In genomic region chr4:106527856-106528547, GRCm38 (mm10) we compare ENCODE assay signal across 11 mouse cellular contexts. TPM values are rescaled to one million over a fixed set of nuclear protein-coding genes. Genes with fewer than 3 reads are reported as not detected.
DNase-seq lines count a peak whose midpoint lies in the region; ATAC-seq and TF ChIP-seq lines count a peak whose summit lies in the region.
"Had no signal": no experiment of that assay in that cellular context is flagged by ENCODE, and none has a peak within 500 bp of the region (broad histone marks: within the 10 kb centered on the region; RNA-seq: fewer than 3 reads in every experiment).

No protein-coding gene starts in this region.

- H3K27ac ChIP-seq in lung, postnatal 0 days (ENCODE audit: low read length) = no peak overlapping the region
- H3K27ac ChIP-seq in forebrain, embryonic 15.5 days (replicated peaks) = no peak overlapping the region
- H3K27ac ChIP-seq: forebrain, embryonic 10.5 days had no signal

- TF ChIP-seq CTCF in lung, postnatal 0 days (IDR thresholded peaks at IDR 0.05) = peak; percentile 46

- 62% methylated on average over 7 of the region's 7 CpGs for WGBS in lung, postnatal 0 days
- 65% methylated on average over 7 of the region's 7 CpGs for WGBS in forebrain, embryonic 15.5 days

- DNase-seq in cerebellum, postnatal 25 days = peak; percentile 16 to 23
- DNase-seq in cerebellum, adult 11-12 months = no peak
- DNase-seq in lung, postnatal 0 days (ENCODE audit: low spot score) = no peak
- DNase-seq in lung, postnatal 25 days (ENCODE audit: low spot score) = no peak
- DNase-seq in frontal cortex, postnatal 36 days (ENCODE audit: low spot score in 2 of 2) = peak; percentile 31 to 56
- DNase-seq in right cerebral cortex, postnatal 14 days = peak; percentile 41
- no peak for DNase-seq in ovary, adult 18-20 months (ENCODE audit: low spot score)

- H3K9ac ChIP-seq in lung, postnatal 0 days (replicated peaks; ENCODE audit: low read depth) = no peak overlapping the region
- no peak overlapping the region for H3K9ac ChIP-seq in forebrain, embryonic 15.5 days (replicated peaks)

- H3K27me3 ChIP-seq in lung, postnatal 0 days (replicated peaks; ENCODE audit: insufficient read depth, low read length) = no peaks in the 10 kb centered on the region
- H3K27me3 ChIP-seq in forebrain, embryonic 15.5 days = no peaks in the 10 kb centered on the region

- H3K9me3 ChIP-seq in lung, postnatal 0 days (ENCODE audit: low read length) = no peaks in the 10 kb centered on the region
- no peaks in the 10 kb centered on the region for H3K9me3 ChIP-seq in forebrain, embryonic 15.5 days
- H3K9me3 ChIP-seq: forebrain, embryonic 10.5 days had no signal

- no peaks in the 10 kb centered on the region for H3K36me3 ChIP-seq in lung, postnatal 0 days (ENCODE audit: insufficient read depth, low read length)
- H3K36me3 ChIP-seq in forebrain, embryonic 15.5 days = no peaks in the 10 kb centered on the region
- H3K36me3 ChIP-seq: forebrain, embryonic 10.5 days had no signal

- ATAC-seq in lung, postnatal 0 days = no peak
- ATAC-seq in forebrain, embryonic 15.5 days (replicated peaks) = no peak

- no peak overlapping the region for H3K4me2 ChIP-seq in lung, postnatal 0 days (replicated peaks; ENCODE audit: low read depth, low read length)
- no peak overlapping the region for H3K4me2 ChIP-seq in forebrain, embryonic 15.5 days (replicated peaks)

- H3K4me3 ChIP-seq in lung, postnatal 0 days (ENCODE audit: low read depth, low read length) = no peak overlapping the region
- no peak overlapping the region for H3K4me3 ChIP-seq in forebrain, embryonic 15.5 days
- H3K4me3 ChIP-seq: forebrain, embryonic 10.5 days had no signal

- no peaks in the 10 kb centered on the region for H3K4me1 ChIP-seq in lung, postnatal 0 days (ENCODE audit: insufficient read depth, low read depth, low read length)
- peaks cover 4% of the 10 kb centered on the region; the same call in 1 of the 2 replicates for H3K4me1 ChIP-seq in forebrain, embryonic 15.5 days

- no peak for TF ChIP-seq EP300 in lung, postnatal 0 days (IDR thresholded peaks at IDR 0.05)

RNA-seq across cellular contexts. Expression of gene Dhcr24, which starts 32.8 kb away (rescaled TPM):
- polyA plus RNA-seq in lung, postnatal 0 days (2015; fragmentation: Nextera tagmentation; extraction: Ambion mirVana) = 5.0 and 5.7 TPM in 2 replicates
- 4.0 and 4.5 TPM in 2 replicates for polyA plus RNA-seq in forebrain, embryonic 15.5 days (2015; fragmentation: Nextera tagmentation; extraction: Ambion mirVana)

RNA-seq across cellular contexts. Expression of gene Bsnd, which starts 35.9 kb away (rescaled TPM):
- not detected in 2 replicates for polyA plus RNA-seq in lung, postnatal 0 days (2015; fragmentation: Nextera tagmentation; extraction: Ambion mirVana)
- not detected in 2 replicates for polyA plus RNA-seq in forebrain, embryonic 15.5 days (2015; fragmentation: Nextera tagmentation; extraction: Ambion mirVana)
- polyA plus RNA-seq: forebrain, embryonic 10.5 days; liver, adult 2 months; stomach, embryonic 14.5 days had no signal

Comparison
In these comparisons a context has a peak if more than half of its experiments do, and no peak if none do; other contexts are left out.
1. DNase-seq: peak in cerebellum, postnatal 25 days (2 of 2), frontal cortex, postnatal 36 days (2 of 2) and right cerebral cortex, postnatal 14 days (single experiment); none in cerebellum, adult 11-12 months (single experiment), lung, postnatal 0 days (single experiment), lung, postnatal 25 days (single experiment) and ovary, adult 18-20 months (single experiment).